Mouse (Mus musculus): Measurements from ENCODE around the gene Kcnk7. TPM values are rescaled to one million over a fixed set of nuclear protein-coding genes. Genes with fewer than 3 reads are reported as not detected.

The Kcnk7 gene
- total RNA-seq, 2 experiments from 2014 or later: not detected

DNA sequence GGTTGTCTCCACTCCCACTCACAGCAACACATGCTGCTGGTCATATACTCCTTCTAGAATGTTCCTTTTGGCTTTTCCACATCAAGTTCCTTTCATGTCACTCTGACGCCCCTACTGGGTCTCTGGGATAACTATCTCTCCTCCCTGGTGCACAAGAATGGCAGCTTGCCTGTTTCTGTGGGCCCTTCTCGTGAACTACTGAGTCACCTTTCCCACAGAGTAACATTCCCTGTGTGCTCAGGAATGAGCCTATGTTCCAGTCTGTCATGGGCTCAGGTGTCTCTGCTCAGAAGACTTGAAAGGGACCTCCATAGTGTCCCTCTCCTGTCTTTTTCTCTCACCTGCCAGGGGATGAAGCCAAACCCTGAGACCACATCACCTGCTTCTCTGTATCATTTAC lies 35.3 kb downstream of the Kcnk7 start:
- no peak for DNase-seq (ENCODE audit: extremely low spot score in 1 of 2, low spot score in 2 of 2)
- intact Hi-C loops (cut with DNase I): no loop called here

DNA sequence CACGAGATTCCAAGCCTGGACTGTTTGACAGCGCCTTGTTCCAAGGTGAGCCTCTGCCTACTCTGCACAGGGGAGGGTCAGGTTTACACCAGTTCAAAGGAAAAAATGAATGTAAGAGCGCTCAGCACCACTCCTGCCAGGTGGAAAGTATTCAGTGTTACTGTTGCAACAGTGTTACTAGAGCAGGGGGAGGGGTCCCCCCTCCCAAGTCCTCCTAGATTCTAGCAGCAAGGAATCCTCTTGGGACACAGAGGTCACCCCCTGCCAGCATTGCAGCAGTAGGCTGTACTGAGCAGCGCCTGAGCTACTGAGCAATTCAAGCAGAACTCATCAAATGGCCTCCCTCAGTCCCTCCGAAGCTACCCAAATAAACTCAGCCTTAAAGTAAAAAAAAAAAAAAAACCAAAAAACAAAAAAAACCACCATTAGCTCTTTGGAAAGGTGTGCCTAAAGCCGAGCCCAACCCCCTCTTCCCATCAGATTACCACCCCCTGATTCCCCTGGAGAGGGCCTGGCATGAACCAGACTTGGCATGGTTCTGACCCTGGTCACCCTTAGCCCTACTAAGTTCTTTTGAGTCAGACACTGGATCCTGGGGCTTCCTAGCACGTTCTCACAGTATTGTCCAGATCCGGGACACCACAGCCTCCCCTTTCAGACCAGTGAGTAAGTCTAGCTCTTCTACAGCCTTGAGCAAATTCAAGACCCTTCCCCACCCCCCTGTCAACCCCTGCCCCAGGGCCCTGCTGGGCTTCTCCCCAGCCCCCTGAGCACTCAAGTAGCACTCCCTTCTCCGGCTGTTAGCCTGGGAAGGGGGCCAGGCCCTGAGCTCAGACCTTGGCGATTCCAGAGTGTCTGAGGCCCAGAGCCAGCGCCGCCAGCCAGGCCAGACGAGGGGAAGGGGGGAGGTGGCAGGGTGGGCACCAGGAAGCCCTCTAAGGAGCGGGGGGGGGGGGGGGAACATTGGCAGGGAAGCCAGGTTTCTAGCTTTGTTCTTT lies 36.5 kb downstream of the Kcnk7 start, which contains the start of gene Ltbp3:
Gene Ltbp3 (plus strand): TSS at position 585 of the 998 bp plus-strand sequence.
- peak; percentile 45 to 81 for DNase-seq (ENCODE audit: extremely low spot score in 1 of 2, low spot score in 2 of 2)
- intact Hi-C loops (cut with DNase I): loop anchor here (5.0 kb wide), 1 partner anchor 37 kb away; no protein-coding TSS in a partner anchor

DNA sequence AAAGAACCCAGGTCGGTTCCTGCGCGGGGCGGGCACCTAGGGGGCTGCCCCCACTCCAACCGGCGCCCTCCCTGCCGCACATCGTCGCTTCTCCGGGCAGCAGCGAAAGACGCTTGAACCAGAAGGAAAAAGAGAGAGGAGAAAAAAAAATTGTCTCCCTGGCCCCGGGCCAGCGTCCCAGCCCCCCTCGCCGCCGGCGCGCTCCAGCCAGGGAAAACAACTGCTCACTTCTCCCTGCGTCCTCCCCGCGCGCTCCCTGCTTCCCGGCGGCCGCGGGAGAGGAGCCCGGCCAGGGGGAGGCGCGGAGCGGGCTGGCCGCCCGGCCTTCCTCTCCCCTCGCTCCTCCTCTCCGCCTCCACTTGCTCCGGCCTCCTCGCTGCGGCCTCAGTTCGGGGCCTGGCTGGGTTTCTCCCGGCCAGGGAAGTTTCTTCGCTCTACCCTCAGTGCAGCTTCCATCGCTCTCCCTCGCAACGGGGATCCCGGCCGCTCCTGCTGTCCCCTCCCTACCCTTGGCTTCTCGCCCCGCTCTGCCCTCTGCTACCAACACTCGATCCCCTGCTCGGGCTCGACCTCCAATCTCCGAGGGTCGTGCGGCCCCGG lies 37.6 kb downstream of the Kcnk7 start:
- intact Hi-C loops (cut with DNase I): loop anchor here (5.0 kb wide), 1 partner anchor 36 kb away; no protein-coding TSS in a partner anchor
- DNase-seq (ENCODE audit: extremely low spot score in 1 of 2, low spot score in 2 of 2): peak; percentile 68 to 89

DNA sequence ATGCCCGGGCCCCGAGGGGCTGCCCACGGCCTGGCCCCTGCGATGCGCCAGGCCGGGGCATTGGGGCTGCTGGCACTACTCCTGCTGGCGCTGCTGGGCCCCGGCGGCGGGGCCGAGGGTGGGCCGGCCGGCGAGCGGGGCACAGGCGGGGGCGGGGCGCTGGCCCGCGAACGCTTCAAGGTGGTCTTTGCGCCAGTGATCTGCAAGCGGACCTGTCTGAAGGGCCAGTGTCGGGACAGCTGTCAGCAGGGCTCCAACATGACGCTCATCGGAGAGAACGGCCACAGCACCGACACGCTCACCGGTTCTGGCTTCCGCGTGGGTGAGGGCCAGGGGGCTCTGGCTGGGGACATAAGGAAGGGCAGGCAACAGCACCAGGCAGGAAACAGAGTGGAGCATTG lies 38.1 kb downstream of the Kcnk7 start:
- intact Hi-C loops (cut with DNase I): loop anchor here (5.0 kb wide), 1 partner anchor 35 kb away; no protein-coding TSS in a partner anchor
- no peak for DNase-seq (ENCODE audit: extremely low spot score in 1 of 2, low spot score in 2 of 2)

DNA sequence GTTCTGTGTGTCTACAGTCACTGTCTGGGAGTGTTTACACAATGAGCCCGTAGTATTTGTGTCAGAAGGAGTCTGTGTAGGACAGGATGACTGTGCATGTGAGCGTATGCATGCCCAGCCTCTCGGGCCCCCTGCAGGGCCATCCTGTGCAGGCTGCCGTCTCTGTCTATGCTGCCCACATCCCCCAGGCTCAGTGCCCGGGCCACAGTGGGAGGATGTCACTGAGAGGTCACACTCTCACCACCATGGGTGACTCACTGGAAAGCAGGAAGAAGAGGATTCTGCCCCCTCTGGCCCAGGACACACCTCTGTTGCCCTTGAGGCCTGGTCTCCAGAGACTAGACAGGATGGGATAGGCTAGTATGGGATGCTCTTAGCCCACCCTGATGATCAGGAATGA lies 39.4 kb downstream of the Kcnk7 start:
- peak in 1 of 2 experiments; percentile 52 for DNase-seq (ENCODE audit: extremely low spot score in 1 of 2, low spot score in 2 of 2)
- intact Hi-C loops (cut with DNase I): loop anchor here (5.0 kb wide), 1 partner anchor 34 kb away; no protein-coding TSS in a partner anchor

DNA sequence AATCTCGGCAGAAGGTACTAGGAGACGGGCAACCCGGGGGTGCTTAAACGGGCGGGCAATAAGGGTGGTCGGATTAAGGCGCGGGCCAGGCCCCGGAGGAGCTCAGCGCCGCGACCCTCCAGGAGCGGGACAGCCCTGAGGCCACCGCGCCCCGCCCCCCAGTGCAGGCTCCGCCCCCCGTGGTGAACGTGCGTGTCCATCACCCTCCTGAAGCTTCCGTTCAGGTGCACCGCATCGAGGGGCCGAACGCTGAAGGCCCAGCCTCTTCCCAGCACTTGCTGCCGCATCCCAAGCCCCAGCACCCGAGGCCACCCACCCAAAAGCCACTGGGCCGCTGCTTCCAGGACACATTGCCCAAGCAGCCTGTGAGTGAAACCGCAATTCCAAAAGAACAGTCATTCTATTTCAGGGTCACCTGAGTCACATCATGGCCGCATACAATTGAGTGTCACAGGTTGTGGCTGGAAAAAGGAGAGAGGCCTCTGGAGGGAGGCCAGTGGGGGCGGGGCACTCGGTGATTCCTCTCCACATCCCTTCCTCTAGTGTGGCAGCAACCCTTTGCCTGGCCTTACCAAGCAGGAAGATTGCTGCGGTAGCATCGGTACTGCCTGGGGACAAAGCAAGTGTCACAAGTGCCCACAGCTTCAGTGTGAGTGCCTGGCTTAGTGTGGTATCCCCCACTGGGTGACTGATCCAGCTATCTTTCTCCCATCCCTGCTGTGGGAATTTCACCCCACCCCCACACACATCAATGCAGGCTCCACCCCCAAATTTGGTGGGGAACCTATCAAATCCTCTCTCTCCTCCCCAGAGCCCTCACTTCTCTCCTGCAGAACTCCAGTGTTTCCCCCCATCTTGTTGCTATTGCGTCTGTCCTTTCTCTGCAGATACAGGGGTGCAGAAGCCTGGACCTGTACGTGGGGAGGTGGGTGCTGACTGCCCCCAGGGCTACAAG lies 41.9 kb downstream of the Kcnk7 start:
- intact Hi-C loops (cut with DNase I): no loop called here
- DNase-seq (ENCODE audit: extremely low spot score in 1 of 2, low spot score in 2 of 2): peak in 1 of 2 experiments; percentile 51

DNA sequence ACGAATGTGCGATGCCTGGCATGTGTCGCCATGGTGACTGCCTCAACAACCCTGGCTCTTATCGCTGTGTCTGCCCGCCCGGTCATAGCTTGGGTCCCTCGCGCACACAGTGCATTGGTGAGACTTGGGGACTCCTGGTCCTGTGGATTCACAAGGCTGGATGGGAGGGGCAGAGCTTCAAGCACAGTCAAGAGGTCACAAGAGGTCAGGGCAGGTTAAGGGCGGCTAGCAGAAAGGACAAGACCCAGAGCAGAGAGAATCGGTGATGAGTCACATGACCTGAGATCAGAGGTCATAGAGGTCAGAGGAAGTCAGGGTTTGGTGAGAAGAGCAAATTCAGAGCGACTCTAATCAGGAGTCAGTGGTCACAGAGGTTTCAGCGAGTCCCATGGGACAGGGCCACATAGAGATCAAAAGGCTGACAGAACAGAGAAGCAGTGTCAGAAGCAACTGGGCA lies 42.8 kb downstream of the Kcnk7 start:
- peak in 1 of 2 experiments; percentile 28 for DNase-seq (ENCODE audit: extremely low spot score in 1 of 2, low spot score in 2 of 2)
- intact Hi-C loops (cut with DNase I): no loop called here

DNA sequence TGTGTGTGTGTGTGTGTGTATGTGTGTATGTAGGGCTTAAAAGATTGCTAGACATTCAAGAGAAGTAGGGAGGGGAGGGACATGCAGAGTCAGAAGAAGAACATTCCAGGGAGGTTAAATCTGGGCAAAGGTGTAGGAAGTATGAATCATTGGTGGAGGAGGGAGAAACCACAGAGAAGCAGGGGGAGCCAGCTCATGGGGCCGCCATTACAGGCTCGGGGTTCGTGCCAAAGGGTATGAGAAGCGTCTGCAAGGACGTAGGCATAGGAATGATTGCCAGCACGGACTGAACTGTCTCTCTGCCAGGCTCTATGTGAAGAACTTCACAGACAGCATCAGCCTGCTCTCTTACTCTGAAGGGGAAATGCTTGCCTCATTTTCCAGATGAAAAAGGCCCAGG lies 45.3 kb downstream of the Kcnk7 start:
- DNase-seq (ENCODE audit: extremely low spot score in 1 of 2, low spot score in 2 of 2): no peak
- intact Hi-C loops (cut with DNase I): no loop called here

DNA sequence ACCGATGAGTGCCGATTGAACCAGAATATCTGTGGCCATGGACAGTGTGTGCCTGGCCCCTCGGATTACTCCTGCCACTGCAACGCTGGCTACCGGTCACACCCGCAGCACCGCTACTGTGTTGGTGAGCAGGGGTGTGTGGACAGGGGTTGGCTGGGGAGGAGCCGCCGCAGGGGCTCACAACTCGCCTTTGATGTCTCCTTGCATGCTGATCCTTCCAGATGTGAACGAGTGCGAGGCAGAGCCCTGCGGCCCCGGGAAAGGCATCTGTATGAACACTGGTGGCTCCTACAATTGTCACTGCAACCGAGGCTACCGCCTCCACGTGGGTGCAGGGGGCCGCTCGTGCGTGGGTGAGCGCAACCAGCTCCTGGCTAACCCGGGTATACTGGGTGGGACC lies 46.8 kb downstream of the Kcnk7 start:
- intact Hi-C loops (cut with DNase I): no loop called here
- no peak for DNase-seq (ENCODE audit: extremely low spot score in 1 of 2, low spot score in 2 of 2)

DNA sequence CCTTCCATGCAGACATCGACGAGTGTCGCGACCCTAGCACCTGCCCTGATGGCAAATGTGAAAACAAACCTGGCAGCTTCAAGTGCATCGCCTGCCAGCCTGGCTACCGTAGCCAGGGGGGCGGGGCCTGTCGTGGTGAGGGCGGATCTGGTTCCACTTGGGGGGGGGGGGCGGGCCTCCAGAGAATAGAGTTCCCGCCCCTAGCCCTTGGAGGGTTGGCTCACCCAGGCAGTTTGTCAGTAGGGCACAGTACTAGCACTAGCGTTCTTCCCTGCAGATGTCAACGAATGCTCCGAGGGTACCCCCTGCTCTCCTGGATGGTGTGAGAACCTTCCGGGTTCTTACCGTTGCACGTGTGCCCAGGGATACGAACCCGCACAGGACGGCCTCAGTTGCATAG lies 47.6 kb downstream of the Kcnk7 start:
- no peak for DNase-seq (ENCODE audit: extremely low spot score in 1 of 2, low spot score in 2 of 2)
- intact Hi-C loops (cut with DNase I): no loop called here

DNA sequence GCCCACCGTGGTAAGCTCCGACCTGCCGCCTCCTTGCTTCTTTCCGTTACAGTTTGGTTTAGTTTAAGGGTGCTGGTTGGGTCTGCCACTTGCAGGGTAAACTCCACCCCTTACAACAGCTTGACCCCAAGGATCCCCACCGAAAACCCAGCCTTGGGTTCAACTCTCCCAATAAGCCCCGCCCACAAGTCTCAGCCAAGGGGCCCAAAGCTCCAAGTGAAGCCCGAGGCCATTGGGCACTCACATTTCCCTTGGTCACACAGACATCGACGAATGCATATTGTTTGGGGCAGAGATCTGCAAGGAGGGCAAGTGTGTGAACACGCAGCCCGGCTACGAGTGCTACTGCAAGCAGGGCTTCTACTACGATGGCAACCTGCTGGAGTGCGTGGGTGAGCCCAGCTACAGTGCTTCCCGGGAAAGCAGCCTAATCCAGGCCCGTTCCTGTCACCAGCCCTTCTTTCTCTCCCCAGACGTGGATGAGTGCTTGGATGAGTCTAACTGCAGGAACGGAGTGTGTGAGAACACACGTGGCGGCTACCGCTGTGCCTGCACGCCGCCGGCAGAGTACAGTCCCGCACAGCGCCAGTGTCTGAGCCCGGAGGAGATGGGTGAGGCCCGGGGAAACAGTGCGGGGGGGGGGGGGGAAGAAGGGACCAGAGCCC lies 52.3 kb downstream of the Kcnk7 start:
- peak; percentile 76 for DNase-seq (ENCODE audit: extremely low spot score in 1 of 2, low spot score in 2 of 2)
- intact Hi-C loops (cut with DNase I): no loop called here

Small RNA genes within 50 kb of the gene (microRNA-seq; reads per million reads assigned to microRNA genes)
- 2.3 reads per million for gene Mir6987

Other genes starting within 250 kb of the Kcnk7 start
- gene Ccdc85b, start 246.5 kb upstream of the Kcnk7 start, total RNA-seq (2021): 10 to 100 TPM; 21.9 to 24.0 TPM
- gene Fibp, start 243.8 kb upstream of the Kcnk7 start, total RNA-seq (2021): 10 to 100 TPM; 89.9 to 90.4 TPM
- 1 to 10 TPM; 2.5 to 4.9 TPM for gene Ctsw, start 235.9 kb upstream of the Kcnk7 start, total RNA-seq (2021)
- 10 to 100 TPM; 18.3 to 18.6 TPM for gene Efemp2, start 230.4 kb upstream of the Kcnk7 start, total RNA-seq (2021)
- 10 to 100 TPM; 32.2 to 33.3 TPM for gene Mus81, start 216.0 kb upstream of the Kcnk7 start, total RNA-seq (2021)
- gene Cfl1, start 213.9 kb upstream of the Kcnk7 start, total RNA-seq (2021): 1,000 to 10,000 TPM; 1,943 to 1,967 TPM
- 1 to 10 TPM; 4.8 to 5.4 TPM for gene 1700020D05Rik, start 200.6 kb upstream of the Kcnk7 start, total RNA-seq (2021)
- gene Snx32, start 193.8 kb upstream of the Kcnk7 start, total RNA-seq (2021): 10 to 100 TPM; 76.9 to 77.8 TPM
- not detected for gene Ovol1, start 143.7 kb upstream of the Kcnk7 start, total RNA-seq (2021)
- 1 to 10 TPM; 8.3 to 9.2 TPM for gene Ap5b1, start 136.3 kb upstream of the Kcnk7 start, total RNA-seq (2021)
- 10 to 100 TPM; 68.2 to 71.7 TPM for gene Rnaseh2c, start 102.5 kb upstream of the Kcnk7 start, total RNA-seq (2021)
- 10 to 100 TPM; 70.9 to 79.7 TPM for gene Kat5, start 94.1 kb upstream of the Kcnk7 start, total RNA-seq (2021)
- 10 to 100 TPM; 21.3 to 21.9 TPM for gene Rela, start 66.9 kb upstream of the Kcnk7 start, total RNA-seq (2021)
- gene Sipa1, start 40.7 kb upstream of the Kcnk7 start, total RNA-seq (2021): 10 to 100 TPM; 24.6 to 26.5 TPM
- gene Map3k11, start 15.6 kb upstream of the Kcnk7 start, total RNA-seq (2021): 10 to 100 TPM; 11.9 to 14.3 TPM
- gene Pcnx3, start 15.5 kb upstream of the Kcnk7 start, total RNA-seq (2021): 10 to 100 TPM; 69.0 to 82.7 TPM
- gene Ehbp1l1, start 21.9 kb downstream of the Kcnk7 start, total RNA-seq (2021): 10 to 100 TPM; 50.4 to 52.0 TPM
- 10 to 100 TPM; 46.6 to 47.6 TPM for gene Fam89b, start 25.3 kb downstream of the Kcnk7 start, total RNA-seq (2021)
- 10 to 100 TPM; 19.9 to 21.4 TPM for gene Ltbp3, start 36.5 kb downstream of the Kcnk7 start, total RNA-seq (2021)
- gene Scyl1, start 67.1 kb downstream of the Kcnk7 start, total RNA-seq (2021): 10 to 100 TPM; 79.4 to 82.8 TPM
- gene Frmd8, start 170.9 kb downstream of the Kcnk7 start, total RNA-seq (2021): 10 to 100 TPM; 10.7 to 12.4 TPM
- 1 to 10 TPM; 3.4 to 3.8 TPM for gene Slc25a45, start 173.4 kb downstream of the Kcnk7 start, total RNA-seq (2021)
- gene Tigd3, start 189.8 kb downstream of the Kcnk7 start, total RNA-seq (2021): 1 to 10 TPM; 6.5 to 8.1 TPM
- 10 to 100 TPM; 76.8 to 80.7 TPM for gene Dpf2, start 208.6 kb downstream of the Kcnk7 start, total RNA-seq (2021)
- 1 to 10 TPM; 8.3 to 9.8 TPM for gene Cdc42ep2, start 220.4 kb downstream of the Kcnk7 start, total RNA-seq (2021)